Mouse (Mus musculus) ES-Bruce4 (cell line): ENCODE results near the gene Tgm6. TPM values are rescaled to one million over a fixed set of nuclear protein-coding genes. Genes with fewer than 3 reads are reported as not detected.

Source experiments
- H3K27ac ChIP-seq: 2 replicates; pipeline ENCODE4 v1.5.1; 2012; ENCODE audit warnings: low read length, inconsistent platforms; ENCODE audit not compliant: insufficient read depth
- H3K27me3 ChIP-seq: 2 replicates; pipeline ENCODE4 v1.6.1; 2012; ENCODE audit warnings: mild to moderate bottlenecking, low read length, inconsistent platforms; ENCODE audit not compliant: control insufficient read depth, poor library complexity, insufficient read depth, severe bottlenecking
- H3K36me3 ChIP-seq: 2 replicates; pipeline ENCODE4 v1.6.1; 2012; ENCODE audit warnings: inconsistent platforms, mild to moderate bottlenecking, low read length, moderate library complexity; ENCODE audit not compliant: control insufficient read depth, poor library complexity, insufficient read depth, severe bottlenecking
- H3K4me1 ChIP-seq: one replicate; pipeline ENCODE4 v1.8.1; 2011; ENCODE audit warnings: low read length; ENCODE audit not compliant: control insufficient read depth, insufficient read depth
- H3K4me3 ChIP-seq: 2 replicates; pipeline ENCODE4 v1.5.1; 2011; ENCODE audit warnings: low read depth, mild to moderate bottlenecking, low read length
- H3K9ac ChIP-seq: 2 replicates; pipeline ENCODE4 v1.6.1; 2012; ENCODE audit warnings: low read depth, mild to moderate bottlenecking, inconsistent platforms; ENCODE audit not compliant: poor library complexity, severe bottlenecking
- H3K9me3 ChIP-seq: replicated peaks from 2 replicates; pipeline ENCODE4 v1.6.1; 2012; ENCODE audit warnings: mild to moderate bottlenecking, low read length, inconsistent platforms; ENCODE audit not compliant: control insufficient read depth, poor library complexity, insufficient read depth, severe bottlenecking
- CTCF ChIP-seq: IDR thresholded peaks from one replicate; pipeline ENCODE4 v1.8.1; 2011; ENCODE audit warnings: low read depth, low read length
- EP300 ChIP-seq: IDR thresholded peaks from 2 replicates; pipeline ENCODE4 v1.6.1; 2011; ENCODE audit warnings: low read depth, low read length; ENCODE audit not compliant: insufficient read depth
- POLR2A ChIP-seq: IDR thresholded peaks from one replicate; pipeline ENCODE4 v1.8.1; 2011; ENCODE audit warnings: low read length; ENCODE audit not compliant: insufficient read depth
- polyA plus RNA-seq: library from polyadenylated mRNA; stranded (reverse); fragments of >200 nt; gene quantifications from 2 replicates; pipeline ENCODE4 v1.2.4, GENCODE M21; 2011; ENCODE audit warnings: low read depth; ENCODE audit not compliant: missing spikeins, insufficient read depth, insufficient read length

The Tgm6 gene
- polyA plus RNA-seq, 1 experiment: not detected

- no peaks in the 10 kb centered on the region for H3K4me1 ChIP-seq
- H3K9me3 ChIP-seq: no peaks in the 10 kb centered on the region
- H3K9ac ChIP-seq: no peak overlapping the region
- no peak overlapping the region for H3K4me3 ChIP-seq
- no peak for TF ChIP-seq EP300
- TF ChIP-seq POLR2A: no peak
- no peak for TF ChIP-seq CTCF
- H3K36me3 ChIP-seq: no peaks in the 10 kb centered on the region
- H3K27ac ChIP-seq: no peak overlapping the region
- no peaks in the 10 kb centered on the region for H3K27me3 ChIP-seq
Measured at GRCm38 (mm10) chr2:130155171-130155570, 43.0 kb downstream of the Tgm6 start.

- H3K4me3 ChIP-seq: no peak overlapping the region
- TF ChIP-seq CTCF (no peak), POLR2A (no peak), EP300 (no peak)
Measured at GRCm38 (mm10) chr2:130155851-130156250, 43.6 kb downstream of the Tgm6 start.

GRCm38 (mm10) chr2:130157231-130158087, 45.2 kb downstream of the Tgm6 start:
- Histone ChIP-seq H3K9ac (no peak overlapping the region), H3K36me3 (no peaks in the 10 kb centered on the region), H3K27me3 (no peaks in the 10 kb centered on the region), H3K9me3 (no peaks in the 10 kb centered on the region), H3K27ac (no peak overlapping the region), H3K4me3 (no peak overlapping the region), H3K4me1 (no peaks in the 10 kb centered on the region)
- TF ChIP-seq CTCF (no peak), POLR2A (no peak), EP300 (no peak)

More at GRCm38 (mm10) chr2:130155851-130156250, 43.6 kb downstream of the Tgm6 start:
- Histone ChIP-seq H3K36me3 (no peaks in the 10 kb centered on the region), H3K4me1 (no peaks in the 10 kb centered on the region), H3K27ac (no peak overlapping the region), H3K27me3 (no peaks in the 10 kb centered on the region), H3K9me3 (no peaks in the 10 kb centered on the region), H3K9ac (no peak overlapping the region)

- Histone ChIP-seq H3K36me3 (no peaks in the 10 kb centered on the region), H3K9me3 (no peaks in the 10 kb centered on the region), H3K4me3 (no peak overlapping the region), H3K27me3 (no peaks in the 10 kb centered on the region), H3K9ac (no peak overlapping the region), H3K4me1 (no peaks in the 10 kb centered on the region), H3K27ac (no peak overlapping the region)
- no peak for TF ChIP-seq CTCF
- no peak for TF ChIP-seq POLR2A
- TF ChIP-seq EP300: no peak
Measured at GRCm38 (mm10) chr2:130158088-130158437, 45.8 kb downstream of the Tgm6 start.

- Histone ChIP-seq H3K9me3 (no peaks in the 10 kb centered on the region), H3K27ac (no peak overlapping the region), H3K36me3 (peaks cover 5% of the 10 kb centered on the region; the same call in 1 of the 2 replicates), H3K27me3 (no peaks in the 10 kb centered on the region), H3K4me1 (no peaks in the 10 kb centered on the region), H3K4me3 (no peak overlapping the region), H3K9ac (no peak overlapping the region)
- no peak for TF ChIP-seq EP300
- no peak for TF ChIP-seq POLR2A
- TF ChIP-seq CTCF: no peak
Measured at GRCm38 (mm10) chr2:130162701-130163100, 50.5 kb downstream of the Tgm6 start.

GRCm38 (mm10) chr2:130166311-130167214, 54.3 kb downstream of the Tgm6 start:
- no peak overlapping the region for H3K9ac ChIP-seq
- TF ChIP-seq CTCF: peak; percentile 8
- TF ChIP-seq POLR2A: no peak
- no peaks in the 10 kb centered on the region for H3K27me3 ChIP-seq
- H3K4me1 ChIP-seq: no peaks in the 10 kb centered on the region
- no peaks in the 10 kb centered on the region for H3K9me3 ChIP-seq
- H3K36me3 ChIP-seq: peaks cover 34% of the 10 kb centered on the region
- no peak overlapping the region for H3K4me3 ChIP-seq
- no peak overlapping the region for H3K27ac ChIP-seq
